Mouse (Mus musculus) liver, embryonic 15.5 days (tissue): ENCODE data around the gene Osbpl6. TPM values are rescaled to one million over a fixed set of nuclear protein-coding genes. Genes with fewer than 3 reads are reported as not detected.

Experiments
- ATAC-seq: fragments of 200-750 bp; cut with Nextera tagmentation; 2 replicates; pipeline ENCODE4 v1.8.0; 2017; ENCODE audit warnings: moderate number of reproducible peaks, mild to moderate bottlenecking, moderate library complexity; ENCODE audit not compliant: insufficient read depth
- H3K27ac ChIP-seq: fragments of 300-500 bp; sonication (generic); replicated peaks from 2 replicates; pipeline ENCODE4 v1.5.1; 2015; ENCODE audit warnings: mild to moderate bottlenecking, inconsistent platforms
- H3K27me3 ChIP-seq: fragments of 300-500 bp; sonication (generic); 2 replicates; pipeline ENCODE4 v1.6.1; 2015; ENCODE audit warnings: mild to moderate bottlenecking, inconsistent platforms
- H3K36me3 ChIP-seq: fragments of 300-500 bp; sonication (generic); replicated peaks from 2 replicates; pipeline ENCODE4 v1.6.1; 2015; ENCODE audit warnings: moderate library complexity, mild to moderate bottlenecking, inconsistent platforms
- H3K4me1 ChIP-seq: fragments of 300-500 bp; sonication (generic); replicated peaks from 2 replicates; pipeline ENCODE4 v1.6.1; 2015; ENCODE audit warnings: inconsistent platforms
- H3K4me2 ChIP-seq: fragments of 300-500 bp; sonication (generic); 2 replicates; pipeline ENCODE4 v1.6.1; 2015; ENCODE audit warnings: moderate library complexity, mild to moderate bottlenecking, inconsistent platforms
- H3K4me3 ChIP-seq: fragments of 300-500 bp; sonication (generic); replicated peaks from 2 replicates; pipeline ENCODE4 v1.5.1; 2015; ENCODE audit warnings: mild to moderate bottlenecking, inconsistent platforms
- H3K9ac ChIP-seq: fragments of 300-500 bp; sonication (generic); 2 replicates; pipeline ENCODE4 v1.6.1; 2015; ENCODE audit warnings: moderate library complexity, mild to moderate bottlenecking, inconsistent platforms
- H3K9me3 ChIP-seq: fragments of 300-500 bp; sonication (generic); replicated peaks from 2 replicates; pipeline ENCODE4 v1.6.1; 2016; ENCODE audit warnings: inconsistent platforms
- WGBS: fragments of 180-500 bp; shearing (Covaris S2); methylation state at CpG from one replicate; pipeline ENCODE4 v1.1.7; 2015; ENCODE audit warnings: mixed read lengths; ENCODE audit not compliant: insufficient replicate concordance; 5-methylcytosine and 5-hydroxymethylcytosine counted together
- polyA plus RNA-seq: library from polyadenylated mRNA; unstranded; fragments of >200 nt; fragmentation: Nextera tagmentation; extraction: Ambion mirVana; gene quantifications from 2 replicates; pipeline ENCODE4 v1.2.1, GENCODE M21; 2015

Osbpl6 gene
- polyA plus RNA-seq, 1 experiment from 2014 or later, result 0.31 TPM

- 68% methylated on average over 14 of the region's 14 CpGs for WGBS
- no peak overlapping the region for H3K4me3 ChIP-seq
These were observed 126.3 kb downstream of the Osbpl6 start for GRCm38 (mm10) chr2:76532490-76533126.

GRCm38 (mm10) chr2:76534932-76535331 lies 128.6 kb downstream of the Osbpl6 start:
- ATAC-seq, result no peak
- H3K4me2 ChIP-seq, result no peak overlapping the region
- H3K9me3 ChIP-seq, result no peaks in the 10 kb centered on the region
- no peaks in the 10 kb centered on the region for H3K36me3 ChIP-seq
- 63% methylated on average over 7 of the region's 7 CpGs for WGBS
- no peak overlapping the region for H3K27ac ChIP-seq
- H3K27me3 ChIP-seq, result no peaks in the 10 kb centered on the region
- no peak overlapping the region for H3K4me3 ChIP-seq
- no peak overlapping the region for H3K9ac ChIP-seq
- no peaks in the 10 kb centered on the region; the same call in 1 of the 2 replicates for H3K4me1 ChIP-seq

More at GRCm38 (mm10) chr2:76532490-76533126, 126.3 kb downstream of the Osbpl6 start:
- no peak for ATAC-seq
- Histone ChIP-seq H3K4me1 (no peaks in the 10 kb centered on the region), H3K36me3 (no peaks in the 10 kb centered on the region), H3K27ac (no peak overlapping the region), H3K4me2 (no peak overlapping the region), H3K27me3 (no peaks in the 10 kb centered on the region), H3K9me3 (no peaks in the 10 kb centered on the region), H3K9ac (no peak overlapping the region)

- H3K27me3 ChIP-seq, result no peaks in the 10 kb centered on the region
- H3K9ac ChIP-seq, result no peak overlapping the region
- WGBS, result 24% methylated on average over 9 of the region's 9 CpGs
- no peak overlapping the region for H3K4me3 ChIP-seq
- H3K4me1 ChIP-seq, result no peaks in the 10 kb centered on the region; the same call in 1 of the 2 replicates
- H3K9me3 ChIP-seq, result no peaks in the 10 kb centered on the region
- no peaks in the 10 kb centered on the region for H3K36me3 ChIP-seq
- no peak for ATAC-seq
- no peak overlapping the region for H3K27ac ChIP-seq
- no peak overlapping the region for H3K4me2 ChIP-seq
These were observed 135.6 kb downstream of the Osbpl6 start for GRCm38 (mm10) chr2:76541900-76542299.

GRCm38 (mm10) chr2:76542921-76543320 lies 136.6 kb downstream of the Osbpl6 start:
- no peaks in the 10 kb centered on the region for H3K9me3 ChIP-seq
- no peaks in the 10 kb centered on the region for H3K36me3 ChIP-seq
- no peak overlapping the region for H3K9ac ChIP-seq
- H3K4me3 ChIP-seq, result no peak overlapping the region
- 61% methylated on average over 5 of the region's 5 CpGs for WGBS
- H3K4me2 ChIP-seq, result no peak overlapping the region
- ATAC-seq, result no peak
- no peak overlapping the region for H3K27ac ChIP-seq
- H3K27me3 ChIP-seq, result no peaks in the 10 kb centered on the region
- no peaks in the 10 kb centered on the region; the same call in 1 of the 2 replicates for H3K4me1 ChIP-seq

GRCm38 (mm10) chr2:76545539-76545938 lies 139.2 kb downstream of the Osbpl6 start:
- ATAC-seq, result no peak
- Histone ChIP-seq H3K27me3 (no peaks in the 10 kb centered on the region), H3K4me3 (no peak overlapping the region), H3K4me1 (no peaks in the 10 kb centered on the region), H3K27ac (no peak overlapping the region), H3K4me2 (no peak overlapping the region), H3K9ac (no peak overlapping the region), H3K36me3 (no peaks in the 10 kb centered on the region), H3K9me3 (no peaks in the 10 kb centered on the region)
- 53% methylated on average over 8 of the region's 8 CpGs for WGBS

GRCm38 (mm10) chr2:76548171-76548570 lies 141.9 kb downstream of the Osbpl6 start:
- Histone ChIP-seq H3K9me3 (no peaks in the 10 kb centered on the region), H3K4me2 (no peak overlapping the region), H3K27me3 (no peaks in the 10 kb centered on the region), H3K4me1 (no peaks in the 10 kb centered on the region), H3K4me3 (no peak overlapping the region), H3K9ac (no peak overlapping the region), H3K36me3 (no peaks in the 10 kb centered on the region), H3K27ac (no peak overlapping the region)
- no peak for ATAC-seq
- WGBS, result 75% methylated on average over 10 of the region's 10 CpGs

DNA sequence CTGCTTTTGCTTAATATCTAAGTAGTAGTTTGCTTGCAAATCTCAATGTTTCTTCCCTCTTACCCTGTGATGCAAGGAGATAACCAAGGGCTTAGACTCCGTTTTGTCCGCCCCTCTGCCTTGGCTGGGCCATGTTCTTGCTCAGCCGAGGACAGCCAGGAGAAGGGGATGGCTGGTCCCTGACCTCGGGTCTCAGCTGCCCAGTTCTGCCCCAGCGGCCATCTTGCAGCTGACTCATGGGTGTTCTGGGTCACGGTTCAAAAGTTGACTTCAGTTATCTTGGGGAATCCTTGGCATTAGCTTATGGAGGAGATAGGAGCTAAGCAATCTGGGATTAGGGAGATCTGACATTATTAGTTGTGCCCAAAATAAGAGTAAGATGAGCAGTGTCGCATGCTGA lies 142.5 kb downstream of the Osbpl6 start:
- no peak for ATAC-seq

DNA sequence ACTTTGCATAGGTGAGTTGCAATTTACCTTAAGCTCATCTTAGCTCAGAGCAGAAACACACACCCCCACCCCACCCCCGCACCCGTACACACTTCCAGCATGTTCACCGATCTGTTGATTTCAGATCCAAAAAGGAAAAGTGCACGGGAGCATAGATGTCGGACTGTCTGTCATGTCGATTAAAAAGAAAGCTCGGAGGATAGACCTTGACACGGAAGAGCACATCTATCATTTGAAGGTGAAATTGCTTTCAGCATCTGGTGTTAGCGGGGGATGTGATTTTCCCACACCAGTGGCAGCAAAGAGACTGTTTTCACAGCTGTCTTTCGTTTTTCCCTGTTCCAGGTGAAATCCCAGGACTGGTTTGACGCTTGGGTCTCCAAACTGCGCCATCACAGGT lies 143.0 kb downstream of the Osbpl6 start:
- H3K27me3 ChIP-seq, result no peaks in the 10 kb centered on the region

More for the DNA sequence above, 142.5 kb downstream of the Osbpl6 start:
- Histone ChIP-seq H3K4me2 (no peak overlapping the region), H3K27ac (no peak overlapping the region), H3K9ac (no peak overlapping the region), H3K36me3 (no peaks in the 10 kb centered on the region), H3K27me3 (no peaks in the 10 kb centered on the region), H3K4me3 (no peak overlapping the region), H3K9me3 (no peaks in the 10 kb centered on the region), H3K4me1 (no peaks in the 10 kb centered on the region)
- 60% methylated on average over 7 of the region's 7 CpGs for WGBS

GRCm38 (mm10) chr2:76555852-76556558 lies 149.7 kb downstream of the Osbpl6 start:
- Histone ChIP-seq H3K9ac (no peak overlapping the region), H3K4me3 (no peak overlapping the region), H3K27me3 (no peaks in the 10 kb centered on the region), H3K36me3 (no peaks in the 10 kb centered on the region), H3K4me1 (no peaks in the 10 kb centered on the region), H3K27ac (no peak overlapping the region), H3K4me2 (no peak overlapping the region), H3K9me3 (no peaks in the 10 kb centered on the region)
- no peak for ATAC-seq
- WGBS, result 63% methylated on average over 11 of the region's 11 CpGs

More for the DNA sequence above, 143.0 kb downstream of the Osbpl6 start:
- Histone ChIP-seq H3K4me3 (no peak overlapping the region), H3K4me1 (no peaks in the 10 kb centered on the region), H3K9me3 (no peaks in the 10 kb centered on the region), H3K27ac (no peak overlapping the region), H3K4me2 (no peak overlapping the region), H3K9ac (no peak overlapping the region), H3K36me3 (no peaks in the 10 kb centered on the region)
- ATAC-seq, result no peak
- 69% methylated on average over 12 of the region's 12 CpGs for WGBS

GRCm38 (mm10) chr2:76560146-76560545 lies 153.8 kb downstream of the Osbpl6 start:
- Histone ChIP-seq H3K4me1 (no peaks in the 10 kb centered on the region), H3K36me3 (no peaks in the 10 kb centered on the region), H3K4me2 (no peak overlapping the region), H3K9ac (no peak overlapping the region), H3K27ac (no peak overlapping the region), H3K9me3 (no peaks in the 10 kb centered on the region), H3K4me3 (no peak overlapping the region), H3K27me3 (no peaks in the 10 kb centered on the region)
- WGBS, result 70% methylated on average over 10 of the region's 10 CpGs
- ATAC-seq, result no peak

DNA sequence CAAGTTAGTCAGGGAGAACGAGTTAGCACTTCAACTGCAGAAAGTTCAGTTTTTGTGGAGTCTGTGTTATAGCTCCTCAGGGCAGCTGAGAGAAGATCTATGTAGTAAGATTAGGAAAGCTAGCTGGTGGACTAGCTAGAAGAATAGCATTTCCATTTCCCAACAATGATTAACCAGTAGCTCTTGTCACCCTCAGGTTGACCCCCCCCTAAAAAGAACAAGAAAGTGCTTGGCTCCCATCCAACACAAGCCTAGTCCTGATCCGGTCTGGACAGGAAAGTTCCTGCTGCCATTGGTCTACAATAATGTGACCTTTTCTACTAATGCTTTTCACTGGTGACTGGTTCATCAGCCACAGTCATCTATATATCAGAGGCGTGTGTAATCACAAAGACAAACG lies 157.6 kb downstream of the Osbpl6 start:
- Histone ChIP-seq H3K27me3 (no peaks in the 10 kb centered on the region), H3K36me3 (no peaks in the 10 kb centered on the region), H3K9me3 (no peaks in the 10 kb centered on the region), H3K9ac (no peak overlapping the region), H3K4me1 (no peaks in the 10 kb centered on the region), H3K4me3 (no peak overlapping the region), H3K4me2 (no peak overlapping the region), H3K27ac (no peak overlapping the region)
- 62% methylated on average over 4 of the region's 4 CpGs for WGBS
- ATAC-seq, result no peak
